Comparison of ENCODE assay signal across 25 mouse cellular contexts in the genomic region with DNA sequence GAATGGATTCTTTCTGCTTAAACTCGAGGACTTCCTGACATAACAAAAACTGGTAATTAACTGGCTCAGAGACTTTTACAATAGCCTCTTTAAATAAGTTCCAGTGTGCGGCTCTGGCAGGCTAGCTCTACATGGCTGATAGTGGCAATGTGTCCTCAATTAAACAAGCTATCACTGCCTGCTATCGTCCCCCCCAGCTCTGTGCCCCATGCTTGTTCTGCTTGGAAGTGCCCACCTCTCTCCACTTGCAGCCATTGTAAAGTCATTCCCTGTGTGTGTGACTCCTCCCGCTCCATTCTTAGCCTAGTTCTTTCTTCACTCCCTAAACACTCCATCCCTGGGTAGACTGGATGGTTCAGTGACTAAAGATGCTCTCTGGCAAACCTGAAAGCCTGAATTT.
DNase-seq lines count a peak whose midpoint lies in the region; ATAC-seq and TF ChIP-seq lines count a peak whose summit lies in the region.
"Had no signal": no experiment of that assay in that cellular context is flagged by ENCODE, and none has a peak within 500 bp of the region (broad histone marks: within the 10 kb centered on the region; RNA-seq: fewer than 3 reads in every experiment).

No protein-coding gene starts in this region.

- H3K4me2 ChIP-seq in forebrain, embryonic 15.5 days (replicated peaks) = no peak overlapping the region
- no peak overlapping the region for H3K4me2 ChIP-seq in kidney, embryonic 15.5 days
- no peak overlapping the region for H3K4me2 ChIP-seq in forebrain, embryonic 13.5 days
- H3K4me2 ChIP-seq: embryonic facial prominence, embryonic 15.5 days; heart, embryonic 13.5 days; hindbrain, embryonic 14.5 days; intestine, embryonic 15.5 days; limb, embryonic 12.5 days; liver, embryonic 11.5 days; stomach, embryonic 15.5 days had no signal

- no peaks in the 10 kb centered on the region for H3K27me3 ChIP-seq in forebrain, embryonic 10.5 days (ENCODE audit: poor library complexity, severe bottlenecking)
- no peaks in the 10 kb centered on the region for H3K27me3 ChIP-seq in forebrain, embryonic 15.5 days
- no peaks in the 10 kb centered on the region for H3K27me3 ChIP-seq in kidney, embryonic 15.5 days
- H3K27me3 ChIP-seq in forebrain, embryonic 13.5 days = no peaks in the 10 kb centered on the region
- H3K27me3 ChIP-seq: embryonic facial prominence, embryonic 15.5 days; heart, embryonic 13.5 days; intestine, embryonic 15.5 days; limb, embryonic 12.5 days; stomach, embryonic 15.5 days had no signal

- ATAC-seq in forebrain, embryonic 15.5 days (replicated peaks) = no peak
- 0 out of 2 replicates have a peak, but pooled peaks have one; percentile 25 for ATAC-seq in kidney, embryonic 15.5 days (replicated peaks; ENCODE audit: low FRiP score)
- ATAC-seq in forebrain, embryonic 13.5 days = peak; percentile 44; the same call in 1 of the 2 replicates
- ATAC-seq: intestine, embryonic 15.5 days; liver, postnatal 0 days; lung, postnatal 0 days had no signal

- H3K9ac ChIP-seq in forebrain, embryonic 15.5 days (replicated peaks) = no peak overlapping the region
- no peak overlapping the region for H3K9ac ChIP-seq in kidney, embryonic 15.5 days
- H3K9ac ChIP-seq in forebrain, embryonic 13.5 days = no peak overlapping the region
- H3K9ac ChIP-seq: embryonic facial prominence, embryonic 15.5 days; heart, embryonic 13.5 days; hindbrain, embryonic 14.5 days; intestine, embryonic 15.5 days; limb, embryonic 12.5 days; liver, postnatal 0 days; stomach, embryonic 15.5 days had no signal

- H3K9me3 ChIP-seq in forebrain, embryonic 10.5 days = no peaks in the 10 kb centered on the region
- H3K9me3 ChIP-seq in forebrain, embryonic 15.5 days = no peaks in the 10 kb centered on the region
- H3K9me3 ChIP-seq in kidney, embryonic 15.5 days (replicated peaks) = no peaks in the 10 kb centered on the region
- H3K9me3 ChIP-seq in forebrain, embryonic 13.5 days (replicated peaks) = no peaks in the 10 kb centered on the region
- H3K9me3 ChIP-seq: embryonic facial prominence, embryonic 15.5 days; heart, embryonic 13.5 days; intestine, embryonic 15.5 days; limb, embryonic 12.5 days; midbrain, embryonic 10.5 days; stomach, embryonic 15.5 days had no signal

- H3K4me3 ChIP-seq in forebrain, embryonic 10.5 days = no peak overlapping the region
- no peak overlapping the region for H3K4me3 ChIP-seq in forebrain, embryonic 15.5 days
- no peak overlapping the region for H3K4me3 ChIP-seq in kidney, embryonic 15.5 days (replicated peaks)
- no peak overlapping the region for H3K4me3 ChIP-seq in forebrain, embryonic 13.5 days
- H3K4me3 ChIP-seq in layer of hippocampus, adult 2 months = no peak overlapping the region
- H3K4me3 ChIP-seq: embryonic facial prominence, embryonic 15.5 days; heart, embryonic 13.5 days; intestine, embryonic 15.5 days; limb, embryonic 12.5 days; midbrain, embryonic 10.5 days; stomach, embryonic 15.5 days had no signal

- WGBS in forebrain, embryonic 10.5 days = 31% methylated on average over 4 of the region's 4 CpGs
- 8% methylated on average over 4 of the region's 4 CpGs for WGBS in forebrain, embryonic 15.5 days
- WGBS in kidney, embryonic 15.5 days = 27% methylated on average over 4 of the region's 4 CpGs
- 12% methylated on average over 4 of the region's 4 CpGs for WGBS in forebrain, embryonic 13.5 days

- no peaks in the 10 kb centered on the region for H3K36me3 ChIP-seq in forebrain, embryonic 10.5 days (replicated peaks)
- H3K36me3 ChIP-seq in forebrain, embryonic 15.5 days = no peaks in the 10 kb centered on the region
- H3K36me3 ChIP-seq in kidney, embryonic 15.5 days = no peaks in the 10 kb centered on the region
- H3K36me3 ChIP-seq in forebrain, embryonic 13.5 days (ENCODE audit: poor library complexity, severe bottlenecking) = no peaks in the 10 kb centered on the region
- H3K36me3 ChIP-seq: embryonic facial prominence, embryonic 15.5 days; heart, embryonic 13.5 days; intestine, embryonic 15.5 days; limb, embryonic 12.5 days; midbrain, embryonic 10.5 days; stomach, embryonic 15.5 days had no signal

- peaks cover 22% of the 10 kb centered on the region for H3K4me1 ChIP-seq in forebrain, embryonic 10.5 days
- H3K4me1 ChIP-seq in forebrain, embryonic 15.5 days = 0 out of 2 replicates have a peak, but pooled peaks cover 12% of the 10 kb centered on the region
- H3K4me1 ChIP-seq in kidney, embryonic 15.5 days = 0 out of 2 replicates have a peak, but pooled peaks cover 3% of the 10 kb centered on the region
- peaks cover 12% of the 10 kb centered on the region for H3K4me1 ChIP-seq in forebrain, embryonic 13.5 days
- H3K4me1 ChIP-seq: heart, embryonic 13.5 days; intestine, embryonic 15.5 days; stomach, embryonic 15.5 days had no signal

- peak overlapping the region; percentile 56 for H3K27ac ChIP-seq in forebrain, embryonic 10.5 days
- H3K27ac ChIP-seq in forebrain, embryonic 15.5 days (replicated peaks) = no peak overlapping the region
- no peak overlapping the region for H3K27ac ChIP-seq in kidney, embryonic 15.5 days
- no peak overlapping the region for H3K27ac ChIP-seq in forebrain, embryonic 13.5 days
- H3K27ac ChIP-seq in layer of hippocampus, adult 2 months = no peak overlapping the region
- H3K27ac ChIP-seq: embryonic facial prominence, embryonic 15.5 days; heart, embryonic 13.5 days; hindbrain, embryonic 14.5 days; intestine, embryonic 15.5 days; limb, embryonic 12.5 days; midbrain, embryonic 10.5 days; stomach, embryonic 15.5 days had no signal

- no peak for TF ChIP-seq CTCF in layer of hippocampus, adult 2 months (conservative IDR thresholded peaks at IDR 0.05)

- DNase-seq in forebrain, embryonic 10.5 days (ENCODE audit: extremely low spot score, low spot score) = no peak
- no peak for DNase-seq in kidney, adult 8-10 months
- DNase-seq in retina, postnatal 1 day = peak; percentile 50
- DNase-seq in layer of hippocampus, adult 2 months (ENCODE audit: low spot score in 2 of 2) = no peak
- DNase-seq: cerebellum, adult 8-10 months; cerebellum, postnatal 36 days; embryo, embryonic 11 days; gastrocnemius, postnatal 25 days; heart, adult 18-20 months; kidney, adult 9 months; liver, postnatal 0 days; right cerebral cortex, adult 18-20 months; thymus, postnatal 25 days had no signal
